Mouse (Mus musculus) neural tube, embryonic 12.5 days (tissue): ENCODE results near the gene Myh3. TPM values are rescaled to one million over a fixed set of nuclear protein-coding genes. Genes with fewer than 3 reads are reported as not detected.

Experiments used
- ATAC-seq: fragments of 200-750 bp; cut with Nextera tagmentation; 2 replicates; pipeline ENCODE4 v1.8.0; 2017; ENCODE audit warnings: low read depth, mild to moderate bottlenecking, moderate TSS enrichment, moderate library complexity; ENCODE audit not compliant: low FRiP score
- H3K27ac ChIP-seq: fragments of 300-500 bp; sonication (generic); 2 replicates; pipeline ENCODE4 v1.5.1; 2016
- H3K27me3 ChIP-seq: fragments of 300-500 bp; sonication (generic); replicated peaks from 2 replicates; pipeline ENCODE4 v1.6.1; 2016; ENCODE audit warnings: mild to moderate bottlenecking
- H3K36me3 ChIP-seq: fragments of 300-500 bp; sonication (generic); 2 replicates; pipeline ENCODE4 v1.6.1; 2016; ENCODE audit warnings: mild to moderate bottlenecking
- H3K4me1 ChIP-seq: fragments of 300-500 bp; sonication (generic); 2 replicates; pipeline ENCODE4 v1.6.1; 2016
- H3K4me2 ChIP-seq: fragments of 300-500 bp; sonication (generic); replicated peaks from 2 replicates; pipeline ENCODE4 v1.6.1; 2016; ENCODE audit warnings: mild to moderate bottlenecking
- H3K4me3 ChIP-seq: fragments of 300-500 bp; sonication (generic); 2 replicates; pipeline ENCODE4 v1.5.1; 2016
- H3K9ac ChIP-seq: fragments of 300-500 bp; sonication (generic); 2 replicates; pipeline ENCODE4 v1.6.1; 2016; ENCODE audit warnings: mild to moderate bottlenecking
- H3K9me3 ChIP-seq: fragments of 300-500 bp; sonication (generic); 2 replicates; pipeline ENCODE4 v1.6.1; 2016; ENCODE audit warnings: mild to moderate bottlenecking
- WGBS: fragments of 180-500 bp; shearing (Covaris S2); methylation state at CpG from one replicate; pipeline ENCODE4 v1.1.7; 2016; 5-methylcytosine and 5-hydroxymethylcytosine counted together
- microRNA-seq: library from miRNA; unstranded; fragments of <30 nt; microRNA quantifications from one replicate; pipeline ENCODE4, GENCODE M21; 2017
- polyA plus RNA-seq: library from polyadenylated mRNA; unstranded; fragments of >200 nt; fragmentation: Nextera tagmentation; extraction: Ambion mirVana; gene quantifications from 2 replicates; pipeline ENCODE4 v1.2.1, GENCODE M21; 2016

The Myh3 gene
- polyA plus RNA-seq, 1 experiment from 2014 or later, result 17.1 TPM

GRCm38 (mm10) chr11:67148286-67149012 is 70.3 kb downstream of the Myh3 start:
- 89% methylated on average over 4 of the region's 4 CpGs for WGBS
- Histone ChIP-seq H3K4me1 (no peaks in the 10 kb centered on the region), H3K4me3 (no peak overlapping the region), H3K9ac (no peak overlapping the region), H3K9me3 (no peaks in the 10 kb centered on the region), H3K27ac (no peak overlapping the region), H3K27me3 (no peaks in the 10 kb centered on the region), H3K36me3 (no peaks in the 10 kb centered on the region), H3K4me2 (no peak overlapping the region)
- no peak for ATAC-seq

- Histone ChIP-seq H3K4me3 (no peak overlapping the region), H3K9ac (no peak overlapping the region), H3K4me1 (no peaks in the 10 kb centered on the region), H3K4me2 (no peak overlapping the region), H3K27me3 (no peaks in the 10 kb centered on the region), H3K9me3 (no peaks in the 10 kb centered on the region), H3K27ac (no peak overlapping the region), H3K36me3 (no peaks in the 10 kb centered on the region)
- no peak for ATAC-seq
- 90% methylated on average over 2 of the region's 2 CpGs for WGBS
Measured at GRCm38 (mm10) chr11:67150237-67150636, 72.1 kb downstream of the Myh3 start.

- Histone ChIP-seq H3K4me3 (no peak overlapping the region), H3K9ac (no peak overlapping the region), H3K36me3 (no peaks in the 10 kb centered on the region), H3K4me2 (no peak overlapping the region), H3K9me3 (no peaks in the 10 kb centered on the region), H3K27me3 (no peaks in the 10 kb centered on the region), H3K4me1 (no peaks in the 10 kb centered on the region), H3K27ac (no peak overlapping the region)
- 78% methylated on average over 3 of the region's 3 CpGs for WGBS
- no peak for ATAC-seq
Measured at GRCm38 (mm10) chr11:67151159-67151558, 73.1 kb downstream of the Myh3 start.

Small RNAs within 50 kb of the gene (microRNA-seq; reads per million reads assigned to microRNA genes)
- not detected for gene Mir6923

Other genes starting within 250 kb of the Myh3 start
- 15.5 and 24.3 TPM in 2 replicates for gene Pirt, start 166.3 kb upstream of the Myh3 start, polyA plus RNA-seq
- gene Tmem238l, start 121.7 kb upstream of the Myh3 start, polyA plus RNA-seq, result not detected in 2 replicates
- 0.61 and 1.1 TPM in 2 replicates for gene Tmem220, start 53.1 kb upstream of the Myh3 start, polyA plus RNA-seq
- 34.1 and 36.1 TPM in 2 replicates for gene Adprm, start 25.7 kb upstream of the Myh3 start, polyA plus RNA-seq
- gene Sco1, start 25.6 kb upstream of the Myh3 start, polyA plus RNA-seq, result 14.9 and 16.8 TPM in 2 replicates
- gene Myh2, start 92.7 kb downstream of the Myh3 start, polyA plus RNA-seq, result 0.03 TPM in 1 of 2 replicates, not detected in the other
- 0.04 TPM in 1 of 2 replicates, not detected in the other for gene Myh1, start 121.8 kb downstream of the Myh3 start, polyA plus RNA-seq
- 0.05 and 0.06 TPM in 2 replicates for gene Myh4, start 159.7 kb downstream of the Myh3 start, polyA plus RNA-seq
- gene Myh8, start 198.8 kb downstream of the Myh3 start, polyA plus RNA-seq, result 1.6 and 2.1 TPM in 2 replicates
- gene Myh13, start 243.4 kb downstream of the Myh3 start, polyA plus RNA-seq, result not detected in 2 replicates